Mouse (Mus musculus): ENCODE results near the gene Ctrl. TPM values are rescaled to one million over a fixed set of nuclear protein-coding genes. Genes with fewer than 3 reads are reported as not detected.
"Not testable (repeated sequence)": the region's sequence is repeated elsewhere in the genome, so short reads cannot be mapped to it uniquely, and the experiment has no call there.

Ctrl gene
- 8.5 and 59.0 TPM in 2 replicates for total RNA-seq (2014; rRNA removed)
- 1.6 and 2.0 TPM in 2 replicates for polyA plus RNA-seq (2012; rRNA removed)

DNA sequence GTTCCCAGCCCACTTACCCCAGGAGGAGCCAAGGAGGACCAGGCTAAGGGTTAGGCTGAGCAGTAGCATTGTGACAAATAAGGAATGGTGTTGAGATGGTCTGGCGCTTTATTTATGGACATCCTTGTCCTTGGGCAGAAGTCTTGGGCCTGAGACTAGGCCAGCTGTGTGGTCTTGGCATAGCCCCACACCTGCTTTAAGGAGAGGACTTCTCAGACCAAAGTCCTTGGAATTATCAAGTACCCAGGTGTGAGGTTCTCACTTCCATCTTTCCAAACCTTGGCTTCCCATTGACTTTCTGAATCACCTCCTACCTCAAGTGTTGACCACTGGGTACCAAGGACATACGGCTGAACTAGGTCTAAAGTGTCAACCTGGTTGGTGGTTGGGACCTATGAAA, at the start of gene Ctrl:
Gene Ctrl (minus strand): TSS at position 101 of the 400 bp plus-strand sequence.
- TF ChIP-seq POLR2A (IDR thresholded peaks at IDR 0.05; ENCODE audit: extremely low read depth, insufficient read depth, low read length) (no peak), CTCF (IDR thresholded peaks at IDR 0.05; ENCODE audit: low read depth, low read length) (no peak)
- H3K4me3 ChIP-seq (ENCODE audit: insufficient read depth, low read depth, low read length): no peak within 1 kb of the TSS
- H3K27ac ChIP-seq (replicated peaks; ENCODE audit: insufficient read depth, low read depth, low read length): no peak within 1 kb of the TSS
- no peaks in the 10 kb centered on the region for H3K79me2 ChIP-seq (ENCODE audit: control insufficient read depth, insufficient read depth, low read length)
- DNase-seq (ENCODE audit: extremely low read depth, low read depth, low spot score): no peak
- H3K4me1 ChIP-seq (ENCODE audit: control insufficient read depth, insufficient read depth, low read length): peaks cover 3% of the 10 kb centered on the region; the same call in 1 of the 2 replicates
- no peaks in the 10 kb centered on the region; the same call in 1 of the 2 replicates for H3K36me3 ChIP-seq (ENCODE audit: control insufficient read depth, insufficient read depth, low read length)
- WGBS: 93% methylated on average over 2 of the region's 2 CpGs
- no peak within 1 kb of the TSS for H3K9ac ChIP-seq (ENCODE audit: low read depth, low read length)
- no peaks in the 10 kb centered on the region for H3K27me3 ChIP-seq (ENCODE audit: control insufficient read depth, insufficient read depth, low read length)

- not testable (repeated sequence) for DNase-seq (ENCODE audit: extremely low read depth, low read depth, low spot score); H3K9ac ChIP-seq (ENCODE audit: low read depth, low read length); H3K79me2 ChIP-seq (ENCODE audit: control insufficient read depth, insufficient read depth, low read length); H3K4me1 ChIP-seq (ENCODE audit: control insufficient read depth, insufficient read depth, low read length); H3K27me3 ChIP-seq (ENCODE audit: control insufficient read depth, insufficient read depth, low read length); H3K27ac ChIP-seq (replicated peaks; ENCODE audit: insufficient read depth, low read depth, low read length); H3K36me3 ChIP-seq (ENCODE audit: control insufficient read depth, insufficient read depth, low read length); H3K4me3 ChIP-seq (ENCODE audit: insufficient read depth, low read depth, low read length)
- WGBS: 79% methylated on average over 11 of the region's 11 CpGs
These were observed 49.7 kb upstream of the Ctrl start for GRCm38 (mm10) chr8:105983406-105983805.

- Histone ChIP-seq H3K27ac (replicated peaks; ENCODE audit: insufficient read depth, low read depth, low read length) (no peak overlapping the region), H3K36me3 (ENCODE audit: control insufficient read depth, insufficient read depth, low read length) (no peaks in the 10 kb centered on the region), H3K79me2 (ENCODE audit: control insufficient read depth, insufficient read depth, low read length) (no peaks in the 10 kb centered on the region), H3K4me3 (ENCODE audit: insufficient read depth, low read depth, low read length) (no peak overlapping the region), H3K4me1 (ENCODE audit: control insufficient read depth, insufficient read depth, low read length) (no peaks in the 10 kb centered on the region), H3K27me3 (ENCODE audit: control insufficient read depth, insufficient read depth, low read length) (no peaks in the 10 kb centered on the region), H3K9ac (ENCODE audit: low read depth, low read length) (no peak overlapping the region)
- TF ChIP-seq CTCF (IDR thresholded peaks at IDR 0.05; ENCODE audit: low read depth, low read length) (no peak), POLR2A (IDR thresholded peaks at IDR 0.05; ENCODE audit: extremely low read depth, insufficient read depth, low read length) (no peak)
- DNase-seq (ENCODE audit: extremely low read depth, low read depth, low spot score): peak; percentile 67
- WGBS: 27% methylated on average over 1 of the region's 1 CpGs
These were observed 47.5 kb upstream of the Ctrl start for GRCm38 (mm10) chr8:105981146-105981545.

DNA sequence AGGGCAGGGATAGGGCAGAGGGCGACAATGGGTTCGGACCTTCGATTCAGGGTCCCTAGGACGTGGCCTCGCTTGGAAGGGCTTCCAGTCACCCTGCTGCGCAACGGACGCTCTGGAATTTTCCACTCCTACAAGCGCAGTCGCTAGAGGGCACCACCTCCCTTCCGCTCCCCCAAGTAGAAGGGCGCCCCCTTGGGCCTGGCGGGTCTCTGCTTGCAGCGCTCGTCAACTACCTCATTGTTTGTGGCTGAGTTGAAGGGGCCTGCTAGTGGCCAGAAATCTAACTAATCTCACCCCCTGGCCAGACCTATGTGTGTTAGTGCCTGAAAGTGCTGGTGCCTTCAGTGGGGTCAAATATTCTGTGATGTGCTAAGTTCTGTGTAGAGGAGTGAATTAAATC, 45.7 kb upstream of the Ctrl start, which contains the start of gene Dpep3:
Gene Dpep3 (minus strand): TSS at position 105 of the 400 bp plus-strand sequence.
- no peak within 1 kb of the TSS for H3K9ac ChIP-seq (ENCODE audit: low read depth, low read length)
- DNase-seq (ENCODE audit: extremely low read depth, low read depth, low spot score): no peak

GRCm38 (mm10) chr8:105975363-105975762, 41.7 kb upstream of the Ctrl start:
- WGBS: 88% methylated on average over 7 of the region's 7 CpGs
- Histone ChIP-seq H3K36me3 (ENCODE audit: control insufficient read depth, insufficient read depth, low read length) (no peaks in the 10 kb centered on the region), H3K79me2 (ENCODE audit: control insufficient read depth, insufficient read depth, low read length) (no peaks in the 10 kb centered on the region), H3K27ac (replicated peaks; ENCODE audit: insufficient read depth, low read depth, low read length) (no peak overlapping the region), H3K27me3 (ENCODE audit: control insufficient read depth, insufficient read depth, low read length) (no peaks in the 10 kb centered on the region), H3K4me1 (ENCODE audit: control insufficient read depth, insufficient read depth, low read length) (no peaks in the 10 kb centered on the region), H3K9ac (ENCODE audit: low read depth, low read length) (no peak overlapping the region), H3K4me3 (ENCODE audit: insufficient read depth, low read depth, low read length) (no peak overlapping the region)
- no peak for TF ChIP-seq CTCF (IDR thresholded peaks at IDR 0.05; ENCODE audit: low read depth, low read length)
- TF ChIP-seq POLR2A (IDR thresholded peaks at IDR 0.05; ENCODE audit: extremely low read depth, insufficient read depth, low read length): no peak
- no peak for DNase-seq (ENCODE audit: extremely low read depth, low read depth, low spot score)

More for the DNA sequence above, 45.7 kb upstream of the Ctrl start, which contains the start of gene Dpep3:
- H3K27me3 ChIP-seq (ENCODE audit: control insufficient read depth, insufficient read depth, low read length): no peaks in the 10 kb centered on the region
- no peaks in the 10 kb centered on the region for H3K4me1 ChIP-seq (ENCODE audit: control insufficient read depth, insufficient read depth, low read length)
- no peaks in the 10 kb centered on the region for H3K36me3 ChIP-seq (ENCODE audit: control insufficient read depth, insufficient read depth, low read length)
- no peak for TF ChIP-seq CTCF (IDR thresholded peaks at IDR 0.05; ENCODE audit: low read depth, low read length)
- TF ChIP-seq POLR2A (IDR thresholded peaks at IDR 0.05; ENCODE audit: extremely low read depth, insufficient read depth, low read length): no peak
- 92% methylated on average over 15 of the region's 15 CpGs for WGBS
- no peaks in the 10 kb centered on the region for H3K79me2 ChIP-seq (ENCODE audit: control insufficient read depth, insufficient read depth, low read length)
- no peak within 1 kb of the TSS for H3K27ac ChIP-seq (replicated peaks; ENCODE audit: insufficient read depth, low read depth, low read length)
- H3K4me3 ChIP-seq (ENCODE audit: insufficient read depth, low read depth, low read length): no peak within 1 kb of the TSS

GRCm38 (mm10) chr8:105971019-105971720, 37.5 kb upstream of the Ctrl start:
- 85% methylated on average over 8 of the region's 8 CpGs for WGBS
- Histone ChIP-seq H3K4me3 (ENCODE audit: insufficient read depth, low read depth, low read length) (no peak overlapping the region), H3K27me3 (ENCODE audit: control insufficient read depth, insufficient read depth, low read length) (no peaks in the 10 kb centered on the region), H3K4me1 (ENCODE audit: control insufficient read depth, insufficient read depth, low read length) (peaks cover 3% of the 10 kb centered on the region), H3K9ac (ENCODE audit: low read depth, low read length) (no peak overlapping the region), H3K36me3 (ENCODE audit: control insufficient read depth, insufficient read depth, low read length) (no peaks in the 10 kb centered on the region), H3K79me2 (ENCODE audit: control insufficient read depth, insufficient read depth, low read length) (no peaks in the 10 kb centered on the region), H3K27ac (replicated peaks; ENCODE audit: insufficient read depth, low read depth, low read length) (no peak overlapping the region)
- TF ChIP-seq POLR2A (IDR thresholded peaks at IDR 0.05; ENCODE audit: extremely low read depth, insufficient read depth, low read length) (no peak), CTCF (IDR thresholded peaks at IDR 0.05; ENCODE audit: low read depth, low read length) (no peak)
- no peak for DNase-seq (ENCODE audit: extremely low read depth, low read depth, low spot score)
